Mouse (Mus musculus) monocyte, adult 2 months (primary cell): ENCODE results near the gene Pym1.

Experiments used
- DNase-seq, 2 experiments: peaks; one replicate each; pipeline ENCODE4 v3.0.0; 2022; ENCODE audit warnings: low spot score in 2 of 2, low read depth in 1 of 2

The Pym1 gene

DNA sequence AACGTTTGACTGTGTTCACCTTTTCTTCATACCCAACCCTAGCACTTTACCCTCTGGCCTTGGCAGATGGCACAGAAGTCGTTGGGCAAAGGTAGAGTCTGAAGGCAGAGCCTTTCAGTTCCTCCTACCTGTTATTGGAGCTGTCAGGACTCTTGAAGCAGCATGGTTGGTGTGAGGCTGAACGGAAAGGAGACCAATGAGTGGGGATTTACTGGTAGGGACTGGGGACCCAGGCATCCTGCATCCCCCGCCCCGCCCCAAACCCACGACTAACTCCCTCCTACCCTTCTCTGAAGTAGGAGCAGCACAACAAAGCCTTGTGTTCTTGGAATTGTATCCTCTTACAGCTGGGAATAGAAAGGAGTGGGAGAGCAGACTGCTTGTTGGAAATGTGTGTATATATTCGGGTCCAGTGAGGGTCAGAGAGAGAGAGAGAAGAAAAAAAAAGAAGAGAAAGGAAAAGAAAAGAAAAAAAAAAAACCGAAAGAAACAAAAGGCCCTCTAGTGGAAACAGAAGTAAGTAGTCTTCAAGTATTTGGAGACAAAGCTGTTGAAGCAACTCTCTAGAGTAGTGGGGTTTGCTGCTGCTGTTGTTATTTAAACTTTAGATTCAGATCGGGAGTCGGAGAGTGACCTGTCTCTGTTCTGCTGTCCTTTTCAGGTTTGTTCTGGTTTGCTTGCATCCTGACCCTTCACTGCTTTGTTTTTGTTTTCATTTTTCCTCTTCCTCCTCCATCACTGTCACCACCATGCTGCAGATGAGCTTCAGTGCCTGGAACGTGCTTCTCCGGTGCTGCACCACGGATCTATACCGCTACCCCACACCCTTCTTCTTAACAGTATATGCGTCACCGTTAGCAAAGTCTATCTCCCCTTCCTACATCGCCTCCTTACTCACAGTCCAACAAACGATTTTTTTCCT lies 2.7 kb upstream of the Pym1 start, which contains the start of gene Dgka:
Gene Dgka, minus strand, starts transcription at position 176 of the 922 bp plus-strand sequence.
- DNase-seq = no peak

DNA sequence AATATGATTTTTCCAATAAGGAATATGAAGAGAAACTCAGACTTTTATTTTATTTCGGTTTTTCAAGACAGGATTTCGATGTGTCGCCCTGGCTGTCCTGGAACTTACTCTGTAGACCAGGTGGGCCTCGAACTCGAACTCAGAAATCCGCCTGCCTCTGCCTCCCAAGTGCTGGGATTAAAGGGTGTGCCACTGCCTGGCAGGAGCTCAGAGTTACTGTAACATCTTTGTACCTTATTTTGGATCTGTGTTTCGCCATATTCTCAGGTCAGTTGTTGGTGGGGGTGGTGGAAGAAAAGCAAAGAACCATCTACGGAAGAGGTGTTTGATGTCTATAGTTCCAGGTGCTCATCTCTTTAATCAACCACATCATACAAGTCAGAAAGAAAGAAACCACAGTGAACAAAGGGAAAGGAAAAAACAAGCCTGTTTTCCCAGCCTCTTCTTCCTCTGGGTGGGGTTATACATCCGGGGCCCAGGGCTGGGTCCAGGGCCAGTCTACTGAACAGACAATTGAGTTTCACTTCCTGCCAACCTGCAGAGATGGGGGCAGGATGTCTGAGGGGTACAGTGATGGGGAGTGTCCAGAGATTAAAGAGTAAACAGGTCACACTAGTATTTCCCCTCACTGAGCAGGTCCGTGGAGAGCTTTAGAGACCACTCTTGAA lies 1.6 kb upstream of the Pym1 start:
- DNase-seq = no peak

DNA sequence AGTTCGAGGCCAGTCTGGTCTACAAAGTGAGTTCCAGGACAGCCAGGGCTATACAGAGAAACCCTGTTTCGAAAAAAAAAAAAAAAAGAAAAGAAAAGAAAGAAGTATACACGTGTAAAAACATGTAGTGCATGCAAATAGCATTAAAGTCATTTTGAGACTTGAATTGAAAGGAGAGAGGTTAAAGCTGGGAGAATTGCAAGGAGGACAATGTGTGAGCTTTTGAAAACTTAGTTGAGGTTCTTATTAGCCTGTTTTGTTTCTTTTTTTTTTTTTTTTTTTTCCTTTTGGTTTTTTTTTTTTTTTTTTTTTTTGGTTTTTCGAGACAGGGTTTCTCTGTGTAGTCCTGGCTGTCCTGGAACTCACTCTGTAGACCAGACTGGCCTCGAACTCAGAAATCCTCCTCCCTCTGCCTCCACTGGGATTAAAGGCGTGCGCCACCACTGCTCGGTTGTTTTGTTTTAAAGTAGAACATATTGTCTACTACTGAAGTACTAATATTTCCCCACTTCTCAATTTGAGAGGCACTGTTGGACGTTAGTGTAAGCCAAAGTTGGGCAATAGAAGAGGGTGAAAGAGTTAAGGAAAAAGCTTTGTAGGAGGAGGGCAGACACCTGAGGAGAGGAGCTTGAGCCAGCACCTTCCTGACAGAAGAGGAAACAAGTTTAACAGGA lies 580 bp upstream of the Pym1 start:
- DNase-seq = no peak

DNA sequence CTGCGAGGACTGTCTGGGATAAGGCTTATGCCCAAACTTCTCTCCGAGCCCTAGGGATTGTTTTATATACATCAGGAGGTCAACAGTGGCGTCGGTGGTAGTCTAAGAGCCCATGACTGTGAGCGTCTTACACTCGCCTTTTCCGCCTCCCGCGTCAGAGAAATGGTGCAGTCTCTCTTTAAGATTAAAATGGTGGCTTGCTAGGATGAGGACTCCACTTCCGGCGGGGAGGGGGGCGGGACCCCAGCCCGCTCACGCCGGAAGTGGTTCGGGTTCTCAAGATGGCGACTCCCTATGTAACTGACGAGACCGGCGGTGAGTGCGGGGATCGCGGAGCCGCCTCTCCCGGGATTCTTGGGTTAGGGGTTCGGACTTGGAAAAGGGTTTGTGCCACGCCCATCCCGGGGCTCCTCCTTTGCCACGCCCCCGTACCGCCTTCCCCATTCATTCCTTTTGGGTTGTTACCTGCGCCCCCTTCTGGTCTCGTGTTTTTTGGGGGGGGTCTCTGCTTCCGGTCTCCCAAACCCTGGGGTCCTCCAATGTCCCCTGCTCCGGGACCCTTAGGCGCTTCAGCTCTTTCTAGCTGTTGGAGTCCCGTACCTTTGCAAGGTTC lies 669 bp downstream of the Pym1 start:
- DNase-seq = no peak

GRCm38 (mm10) chr10:128772895-128773294 lies 25.2 kb downstream of the Pym1 start:
- no peak for DNase-seq

DNA sequence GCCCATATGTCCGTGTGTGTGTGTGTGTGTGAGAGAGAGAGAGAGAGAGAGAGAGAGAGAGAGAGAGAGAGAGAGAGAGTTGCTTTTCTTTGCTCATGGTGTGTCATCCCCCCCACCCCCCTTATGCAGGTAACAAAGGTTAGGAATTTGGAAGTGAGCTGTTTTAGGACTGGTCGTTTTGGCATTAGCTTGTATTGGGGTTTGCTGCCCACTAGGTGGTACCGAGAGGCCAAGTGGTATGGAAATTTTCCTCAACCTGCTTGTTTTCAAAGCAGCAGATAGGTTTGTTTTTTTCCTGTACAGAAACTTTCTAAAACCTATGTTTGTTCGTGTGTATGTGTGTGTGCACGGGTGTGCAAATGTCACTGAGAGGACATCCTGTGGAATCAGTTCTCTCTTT lies 26.0 kb downstream of the Pym1 start:
- DNase-seq = no peak

DNA sequence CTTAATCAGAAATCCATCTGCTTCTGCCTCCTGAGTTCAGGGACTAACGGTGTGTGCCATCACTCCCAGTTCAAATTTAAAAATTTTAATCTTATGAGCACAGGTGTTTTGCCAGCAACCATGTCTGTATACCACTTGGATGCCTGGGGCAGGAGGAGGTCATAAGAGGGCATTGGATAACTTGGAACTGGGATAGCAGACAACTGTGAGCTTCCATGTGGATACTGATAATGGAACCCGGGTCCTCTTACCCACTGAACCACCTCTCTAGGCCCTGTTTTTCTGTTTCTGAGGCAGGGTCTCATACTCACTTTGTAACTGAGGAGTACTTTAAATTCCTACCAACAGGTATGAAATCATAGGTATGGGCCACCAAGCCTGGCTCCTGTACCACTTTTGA lies 30.8 kb downstream of the Pym1 start:
- DNase-seq = no peak

DNA sequence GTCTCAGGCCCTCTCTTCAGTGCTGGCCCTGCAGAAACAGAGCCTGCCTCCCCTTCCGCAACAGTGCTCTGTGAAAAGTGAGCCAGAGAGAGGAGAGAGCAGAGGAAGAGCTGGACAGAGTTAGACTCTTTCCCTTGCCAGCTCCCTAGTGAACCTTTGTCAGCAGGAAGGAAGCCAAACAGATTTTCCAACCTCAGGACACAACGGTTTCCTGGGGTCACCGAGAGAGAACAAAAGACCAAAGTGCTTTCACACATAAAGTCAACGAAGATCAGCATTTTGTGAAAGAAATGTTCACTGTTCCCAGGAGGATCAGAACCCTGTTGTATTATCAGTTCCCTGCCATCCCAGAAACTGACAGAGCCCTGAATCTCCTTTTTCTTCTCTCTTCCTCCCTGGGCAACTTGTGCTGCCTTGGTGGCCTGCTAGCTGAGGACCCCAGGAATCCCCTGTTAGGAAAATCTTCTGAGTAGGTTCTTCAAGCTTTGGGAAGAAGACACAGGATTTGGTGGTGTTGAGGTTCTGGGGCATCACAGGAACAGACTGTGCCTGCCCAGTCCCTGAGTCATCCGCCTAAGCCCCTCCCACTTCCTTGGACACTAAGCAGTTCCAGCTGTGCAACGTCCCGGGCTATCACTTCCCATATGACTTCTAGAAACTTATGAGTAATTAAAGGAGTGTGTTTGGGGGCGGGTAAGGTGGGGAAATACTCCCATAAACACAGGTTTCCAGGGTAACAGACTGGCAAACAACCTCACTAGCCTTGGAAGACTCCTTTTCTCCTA lies 31.5 kb downstream of the Pym1 start:
- peak; percentile 70 to 89 for DNase-seq

GRCm38 (mm10) chr10:128780200-128780599 lies 32.5 kb downstream of the Pym1 start:
- peak in 1 of 2 experiments; percentile 34 for DNase-seq

DNA sequence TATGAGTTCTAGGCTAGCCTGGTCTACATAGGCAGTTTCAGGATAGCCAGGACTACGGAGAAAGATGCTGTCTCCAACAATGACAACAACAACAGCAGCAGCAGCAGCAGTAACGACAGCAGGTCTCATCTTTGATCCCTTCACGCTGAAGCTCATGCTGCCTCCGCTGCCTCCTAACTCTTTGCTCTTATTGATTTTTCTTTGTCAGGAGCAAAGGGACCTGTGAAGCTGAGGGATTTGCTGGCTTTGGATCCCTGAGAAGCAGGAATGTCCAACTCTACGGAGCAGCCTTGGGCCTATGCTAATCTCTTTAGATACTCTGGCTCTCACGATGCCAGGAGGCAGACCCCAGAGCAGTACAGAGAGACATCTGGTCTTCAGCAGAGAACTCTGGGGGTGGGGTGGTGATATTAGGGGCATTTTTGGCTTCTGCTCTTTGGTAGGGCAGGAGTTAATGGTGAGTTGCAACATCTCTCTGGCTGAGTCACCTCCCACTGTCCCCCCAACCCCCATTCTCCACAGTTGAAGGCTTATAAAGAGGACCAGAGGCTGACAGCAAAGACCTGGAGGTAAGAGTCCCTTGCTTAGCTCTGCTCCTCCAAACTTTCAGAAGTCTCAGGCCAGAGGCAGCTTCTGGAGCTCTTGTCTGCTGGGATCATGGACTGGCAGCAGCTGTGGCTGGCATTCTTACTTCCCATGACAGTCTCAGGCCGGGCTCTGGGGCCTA lies 42.9 kb downstream of the Pym1 start, which contains the start of gene Mmp19:
Gene Mmp19, plus strand, starts transcription at position 513 of the 727 bp plus-strand sequence.
- no peak for DNase-seq

GRCm38 (mm10) chr10:128792041-128792440 lies 44.4 kb downstream of the Pym1 start:
- no peak for DNase-seq

GRCm38 (mm10) chr10:128793258-128793657 lies 45.6 kb downstream of the Pym1 start:
- no peak for DNase-seq

- DNase-seq = no peak
Observed at GRCm38 (mm10) chr10:128794391-128794790, 46.7 kb downstream of the Pym1 start.

GRCm38 (mm10) chr10:128795581-128795980 lies 47.9 kb downstream of the Pym1 start:
- DNase-seq = no peak

DNA sequence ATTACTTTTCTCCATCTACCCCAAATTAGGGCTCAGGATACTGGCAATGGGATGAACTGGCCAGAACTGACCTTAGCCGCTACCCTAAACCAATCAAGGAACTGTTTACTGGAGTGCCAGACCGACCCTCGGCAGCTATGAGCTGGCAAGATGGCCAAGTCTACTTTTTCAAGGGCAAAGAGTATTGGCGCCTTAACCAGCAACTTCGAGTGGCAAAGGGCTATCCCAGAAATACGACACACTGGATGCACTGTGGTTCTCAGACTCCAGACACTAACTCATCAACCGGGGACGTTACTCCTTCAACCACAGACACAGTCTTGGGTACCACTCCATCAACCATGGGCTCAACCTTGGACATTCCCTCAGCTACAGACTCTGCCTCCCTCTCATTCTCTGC lies 51.0 kb downstream of the Pym1 start:
- no peak for DNase-seq

DNA sequence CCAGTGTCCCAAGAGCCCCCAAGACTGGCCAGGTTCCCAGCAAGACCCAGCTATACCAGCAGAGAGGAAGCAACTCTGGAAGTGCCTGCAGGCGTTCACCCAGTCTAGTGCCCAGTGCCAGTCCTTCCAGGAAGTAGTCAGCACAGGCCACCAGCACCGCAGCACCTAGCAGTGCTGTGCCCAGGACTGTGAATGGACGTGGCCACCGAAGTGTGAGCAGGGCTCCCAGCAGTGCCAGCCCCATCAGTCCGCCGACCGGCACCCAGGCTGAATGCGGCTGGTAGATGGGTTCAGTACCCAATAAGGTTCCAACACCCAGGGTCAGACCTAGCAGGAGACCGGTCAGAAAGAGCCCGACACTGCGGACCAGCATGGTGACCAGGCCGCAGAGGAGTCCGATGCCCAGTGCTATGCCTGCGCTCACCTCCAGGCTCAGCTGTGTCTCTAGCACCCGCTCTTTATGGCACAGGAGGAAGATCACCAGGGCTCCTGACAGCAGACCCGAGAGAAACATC lies 54.3 kb downstream of the Pym1 start:
- DNase-seq = no peak

GRCm38 (mm10) chr10:128802956-128803355 lies 55.3 kb downstream of the Pym1 start:
- no peak for DNase-seq

DNA sequence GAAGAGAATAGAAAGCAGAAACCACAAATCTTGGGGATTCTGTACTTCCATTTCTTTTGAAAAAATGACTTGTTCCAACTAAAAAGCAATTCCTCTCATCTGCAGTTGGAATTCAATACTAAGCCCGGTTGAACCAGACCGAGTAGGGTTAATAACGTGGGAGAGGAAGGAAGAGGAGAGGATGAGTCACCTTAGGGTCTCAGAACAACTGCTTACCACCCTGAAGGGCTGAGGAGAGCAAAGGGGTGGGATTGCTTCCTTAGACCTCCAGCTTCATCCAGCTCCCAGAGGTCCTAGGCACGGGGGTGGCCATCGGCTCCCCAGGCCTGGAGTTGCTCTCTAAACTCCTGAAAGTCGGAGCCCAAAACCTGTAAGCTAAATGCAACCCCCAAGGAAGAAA lies 55.7 kb downstream of the Pym1 start:
- no peak for DNase-seq

DNA sequence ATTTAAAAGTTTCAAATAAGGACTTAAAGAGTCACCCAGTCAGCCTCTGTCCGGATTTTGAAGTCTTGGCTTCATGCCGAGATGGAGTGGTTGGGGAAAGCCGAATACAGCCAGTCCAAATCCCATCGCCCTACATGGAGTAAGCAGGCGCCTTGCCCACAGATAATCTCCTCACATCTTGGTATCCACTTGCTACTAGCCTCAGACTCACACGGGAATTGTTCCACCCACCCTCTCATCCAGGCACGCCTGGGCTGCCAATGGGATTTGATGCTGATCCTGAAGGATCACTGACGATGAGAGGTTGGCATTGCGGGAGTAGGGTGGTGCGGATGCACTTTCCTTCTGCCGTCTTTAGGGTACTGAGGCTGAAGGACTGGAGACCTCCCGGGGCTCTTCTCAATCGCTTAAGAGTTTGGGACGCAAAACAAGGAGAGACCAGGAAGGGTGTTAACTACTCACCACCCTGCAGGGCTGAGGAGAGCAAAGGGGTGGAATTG lies 56.1 kb downstream of the Pym1 start, which contains the start of gene Dnajc14:
Gene Dnajc14, plus strand, starts transcription at position 292 of the 500 bp plus-strand sequence.
- DNase-seq = no peak
